Comparison of ENCODE assay signal across 10 mouse cellular contexts in the genomic region with DNA sequence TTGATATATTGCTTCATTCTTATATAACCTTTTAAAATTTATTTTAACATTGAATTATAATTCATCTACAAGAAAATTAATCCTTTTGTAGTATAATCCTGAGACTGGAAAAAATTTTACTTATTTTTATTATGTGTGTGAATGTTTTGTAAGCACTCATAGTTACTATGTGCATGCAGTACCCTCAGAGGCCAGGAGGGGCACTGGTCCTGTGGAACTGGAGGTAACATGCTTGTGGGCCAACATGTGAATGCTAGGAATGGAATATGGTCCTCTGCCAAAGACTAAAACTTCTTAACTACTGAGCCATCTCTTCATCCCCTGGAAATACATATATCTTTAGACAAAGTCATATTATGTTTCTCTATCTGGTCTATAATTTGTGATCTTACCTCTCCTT.
A peak's percentile ranks its signal among the peaks of the same experiment; 100 is the strongest.
DNase-seq lines count a peak whose midpoint lies in the region; ATAC-seq lines count a peak whose summit lies in the region.
"Had no signal": no experiment of that assay in that cellular context is flagged by ENCODE, and none has a peak within 500 bp of the region (broad histone marks: within the 10 kb centered on the region; RNA-seq: fewer than 3 reads in every experiment).

No protein-coding gene starts in this region.

- no peak for ATAC-seq in forebrain, embryonic 11.5 days (replicated peaks; ENCODE audit: low FRiP score)
- no peak for ATAC-seq in forebrain, embryonic 14.5 days
- ATAC-seq in liver, embryonic 11.5 days (replicated peaks; ENCODE audit: low FRiP score) = no peak
- ATAC-seq in granulocyte monocyte progenitor cell, adult 5-6 weeks (replicated peaks; ENCODE audit: poor library complexity, severe bottlenecking) = peak; percentile 63
- no peak for ATAC-seq in forebrain, embryonic 13.5 days

- H3K27me3 ChIP-seq in forebrain, embryonic 11.5 days (ENCODE audit: control insufficient read depth, insufficient read depth, low read length) = no peaks in the 10 kb centered on the region
- no peaks in the 10 kb centered on the region for H3K27me3 ChIP-seq in forebrain, embryonic 14.5 days (replicated peaks; ENCODE audit: control insufficient read depth, insufficient read depth, low read length)
- no peaks in the 10 kb centered on the region for H3K27me3 ChIP-seq in liver, embryonic 11.5 days (replicated peaks; ENCODE audit: control insufficient read depth, insufficient read depth, low read length)
- H3K27me3 ChIP-seq in forebrain, embryonic 13.5 days = no peaks in the 10 kb centered on the region
- H3K27me3 ChIP-seq: embryonic facial prominence, embryonic 15.5 days; liver, embryonic 13.5 days had no signal

- H3K27ac ChIP-seq in forebrain, embryonic 11.5 days (ENCODE audit: low read depth, low read length) = no peak overlapping the region
- H3K27ac ChIP-seq in forebrain, embryonic 14.5 days (ENCODE audit: low read depth, low read length) = no peak overlapping the region
- H3K27ac ChIP-seq in liver, embryonic 11.5 days (ENCODE audit: low read depth, low read length) = no peak overlapping the region
- H3K27ac ChIP-seq in forebrain, embryonic 13.5 days = no peak overlapping the region
- H3K27ac ChIP-seq: embryonic facial prominence, embryonic 15.5 days; liver, embryonic 13.5 days had no signal

- no peak overlapping the region for H3K4me3 ChIP-seq in forebrain, embryonic 11.5 days (ENCODE audit: low read depth, low read length)
- H3K4me3 ChIP-seq in forebrain, embryonic 14.5 days (ENCODE audit: low read depth, low read length) = no peak overlapping the region
- no peak overlapping the region for H3K4me3 ChIP-seq in liver, embryonic 11.5 days (ENCODE audit: low read depth, low read length)
- H3K4me3 ChIP-seq in forebrain, embryonic 13.5 days = no peak overlapping the region
- H3K4me3 ChIP-seq: embryonic facial prominence, embryonic 15.5 days; liver, embryonic 13.5 days had no signal

- H3K4me2 ChIP-seq in forebrain, embryonic 11.5 days (ENCODE audit: low read depth, low read length, severe bottlenecking) = no peak overlapping the region
- no peak overlapping the region for H3K4me2 ChIP-seq in forebrain, embryonic 14.5 days (ENCODE audit: low read length)
- no peak overlapping the region for H3K4me2 ChIP-seq in liver, embryonic 11.5 days
- no peak overlapping the region for H3K4me2 ChIP-seq in forebrain, embryonic 13.5 days
- H3K4me2 ChIP-seq: embryonic facial prominence, embryonic 15.5 days; liver, embryonic 13.5 days had no signal

- no peak overlapping the region for H3K9ac ChIP-seq in forebrain, embryonic 11.5 days (ENCODE audit: low read length)
- no peak overlapping the region for H3K9ac ChIP-seq in forebrain, embryonic 14.5 days (ENCODE audit: low read length)
- H3K9ac ChIP-seq in liver, embryonic 11.5 days (ENCODE audit: low read depth, low read length) = no peak overlapping the region
- H3K9ac ChIP-seq in forebrain, embryonic 13.5 days = no peak overlapping the region
- H3K9ac ChIP-seq: embryonic facial prominence, embryonic 15.5 days; liver, embryonic 13.5 days had no signal

- no peaks in the 10 kb centered on the region for H3K9me3 ChIP-seq in forebrain, embryonic 11.5 days (ENCODE audit: control insufficient read depth, low read length)
- no peaks in the 10 kb centered on the region for H3K9me3 ChIP-seq in forebrain, embryonic 14.5 days (replicated peaks; ENCODE audit: control insufficient read depth, low read length)
- no peaks in the 10 kb centered on the region for H3K9me3 ChIP-seq in liver, embryonic 11.5 days (ENCODE audit: control insufficient read depth, low read length)
- no peaks in the 10 kb centered on the region for H3K9me3 ChIP-seq in forebrain, embryonic 13.5 days (replicated peaks)
- H3K9me3 ChIP-seq: embryonic facial prominence, embryonic 15.5 days; liver, embryonic 13.5 days had no signal

- H3K4me1 ChIP-seq in forebrain, embryonic 11.5 days (replicated peaks; ENCODE audit: control insufficient read depth, insufficient read depth, low read length) = no peaks in the 10 kb centered on the region
- H3K4me1 ChIP-seq in forebrain, embryonic 14.5 days (ENCODE audit: control insufficient read depth, insufficient read depth, low read length) = no peaks in the 10 kb centered on the region
- H3K4me1 ChIP-seq in liver, embryonic 11.5 days (replicated peaks; ENCODE audit: control insufficient read depth, insufficient read depth, low read length) = no peaks in the 10 kb centered on the region
- no peaks in the 10 kb centered on the region for H3K4me1 ChIP-seq in forebrain, embryonic 13.5 days
- H3K4me1 ChIP-seq: embryonic facial prominence, embryonic 15.5 days; liver, embryonic 13.5 days had no signal

- DNase-seq in forebrain, embryonic 11.5 days (ENCODE audit: low spot score) = peak; percentile 52
- DNase-seq in forebrain, embryonic 14.5 days (ENCODE audit: low spot score) = no peak
- DNase-seq in liver (peak; percentile 7), ES-CJ7 (ENCODE audit: low read depth, low spot score) (peak; percentile 54)
- no peak for DNase-seq in liver, embryonic 11.5 days (ENCODE audit: low spot score)
- DNase-seq in cerebellum, postnatal 36 days = no peak
- DNase-seq: liver, embryonic 13.5 days had no signal

- no peaks in the 10 kb centered on the region for H3K36me3 ChIP-seq in forebrain, embryonic 11.5 days (ENCODE audit: control insufficient read depth, insufficient read depth, low read length)
- no peaks in the 10 kb centered on the region for H3K36me3 ChIP-seq in forebrain, embryonic 14.5 days (ENCODE audit: control insufficient read depth, insufficient read depth, low read length)
- H3K36me3 ChIP-seq in liver, embryonic 11.5 days (ENCODE audit: control insufficient read depth, insufficient read depth, low read length) = no peaks in the 10 kb centered on the region
- H3K36me3 ChIP-seq in forebrain, embryonic 13.5 days (ENCODE audit: poor library complexity, severe bottlenecking) = no peaks in the 10 kb centered on the region
- H3K36me3 ChIP-seq: embryonic facial prominence, embryonic 15.5 days; liver, embryonic 13.5 days had no signal

Comparison
In these comparisons a context has a peak if more than half of its experiments do, and no peak if none do; other contexts are left out.
1. DNase-seq: peak in forebrain, embryonic 11.5 days (single experiment), liver (single experiment) and ES-CJ7 (single experiment); none in forebrain, embryonic 14.5 days (single experiment), liver, embryonic 11.5 days (single experiment) and cerebellum, postnatal 36 days (0 of 2).